Mouse (Mus musculus): ENCODE results near the gene Magea3. TPM values are rescaled to one million over a fixed set of nuclear protein-coding genes. Genes with fewer than 3 reads are reported as not detected.
"Not testable (repeated sequence)": the region's sequence is repeated elsewhere in the genome, so short reads cannot be mapped to it uniquely, and the experiment has no call there.

Gene Magea3
- polyA plus RNA-seq (2015; fragmentation: Nextera tagmentation; extraction: Ambion mirVana) = not detected in 2 replicates

DNA sequence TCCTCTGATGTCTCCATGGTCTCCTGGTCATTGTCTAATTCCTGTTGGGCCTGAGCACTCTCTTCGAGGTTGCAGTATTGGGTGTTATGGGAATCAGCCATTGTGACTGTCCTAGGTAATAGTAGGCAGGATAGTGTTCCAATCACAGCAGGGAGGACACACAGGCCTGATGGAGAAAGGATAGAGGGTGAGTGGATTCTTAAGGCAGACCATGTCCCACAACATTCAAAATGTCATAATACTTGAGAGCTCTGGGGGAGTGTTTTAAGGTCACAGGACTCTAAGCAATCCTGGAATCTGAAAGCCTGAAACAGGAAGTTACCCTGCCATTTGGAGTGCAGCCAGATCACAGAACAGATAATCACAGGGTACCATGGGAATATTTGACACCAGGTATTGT lies at the start of gene Magea3:
TSS of gene Magea3 (minus strand) at position 101 of the 400 bp plus-strand sequence.
- WGBS = 30% methylated on average over 1 of the region's 1 CpGs
- not testable (repeated sequence) for H3K9me3 ChIP-seq (replicated peaks; ENCODE audit: control insufficient read depth, low read length); H3K4me3 ChIP-seq (replicated peaks; ENCODE audit: low read length); ATAC-seq (ENCODE audit: insufficient read depth, low FRiP score); H3K27ac ChIP-seq (ENCODE audit: low read length); H3K4me1 ChIP-seq (ENCODE audit: control insufficient read depth, insufficient read depth, low read length); H3K4me2 ChIP-seq (ENCODE audit: low read depth, low read length); H3K36me3 ChIP-seq (ENCODE audit: control insufficient read depth, insufficient read depth, low read length); H3K27me3 ChIP-seq (ENCODE audit: control insufficient read depth, insufficient read depth, low read length); H3K9ac ChIP-seq (ENCODE audit: low read length)

DNA sequence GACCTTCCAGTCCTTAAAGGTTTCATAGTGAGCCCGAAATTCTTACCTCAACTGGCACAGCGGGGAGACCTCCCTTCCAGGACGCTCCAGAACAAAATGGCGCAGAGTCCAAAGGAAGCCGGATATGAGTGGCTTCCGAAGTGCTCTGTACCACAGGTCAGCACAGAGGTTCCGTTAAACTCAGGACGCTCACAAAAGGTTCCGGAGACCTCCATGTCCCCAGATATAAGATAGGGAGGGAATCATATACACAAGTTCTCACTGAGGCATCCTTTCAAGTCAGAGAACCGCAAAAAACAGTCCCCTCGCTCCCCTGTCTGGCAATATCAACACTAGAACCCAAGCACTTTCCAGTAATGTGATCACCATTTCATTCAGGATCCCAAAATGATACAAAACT lies 46.4 kb upstream of the Magea3 start, which contains the start of gene Magea8:
TSS of gene Magea8 (minus strand) at position 101 of the 400 bp plus-strand sequence.
- not testable (repeated sequence) for H3K4me1 ChIP-seq (ENCODE audit: control insufficient read depth, insufficient read depth, low read length); H3K9ac ChIP-seq (ENCODE audit: low read length); H3K36me3 ChIP-seq (ENCODE audit: control insufficient read depth, insufficient read depth, low read length); H3K4me2 ChIP-seq (ENCODE audit: low read depth, low read length); H3K27me3 ChIP-seq (ENCODE audit: control insufficient read depth, insufficient read depth, low read length); ATAC-seq (ENCODE audit: insufficient read depth, low FRiP score); H3K9me3 ChIP-seq (replicated peaks; ENCODE audit: control insufficient read depth, low read length); H3K27ac ChIP-seq (ENCODE audit: low read length); H3K4me3 ChIP-seq (replicated peaks; ENCODE audit: low read length)
- WGBS = 88% methylated on average over 9 of the region's 11 CpGs

DNA sequence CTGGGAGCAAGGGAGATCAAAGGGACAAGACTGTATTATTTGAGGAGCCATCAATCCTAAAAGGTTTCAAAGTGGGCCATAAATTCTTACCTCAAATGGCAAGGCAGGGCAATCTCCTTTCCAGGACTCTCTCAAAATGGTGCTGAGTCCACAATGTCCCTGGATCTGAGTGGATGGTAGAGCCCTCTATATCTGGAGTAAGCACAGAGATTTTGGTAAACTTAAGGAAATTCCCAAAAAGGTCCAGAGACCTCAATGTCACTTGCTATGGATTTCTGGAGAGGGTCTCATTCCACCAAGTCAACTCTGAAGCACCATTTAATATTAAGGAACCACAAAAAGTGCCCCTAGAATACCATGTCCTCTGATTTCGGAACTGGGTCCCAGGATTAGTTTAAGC lies 13.4 kb downstream of the Magea3 start, which contains the start of gene Magea6:
TSS of gene Magea6 (minus strand) at position 101 of the 400 bp plus-strand sequence.
- not testable (repeated sequence) for H3K9me3 ChIP-seq (replicated peaks; ENCODE audit: control insufficient read depth, low read length); H3K27ac ChIP-seq (ENCODE audit: low read length); H3K4me2 ChIP-seq (ENCODE audit: low read depth, low read length); H3K36me3 ChIP-seq (ENCODE audit: control insufficient read depth, insufficient read depth, low read length); H3K27me3 ChIP-seq (ENCODE audit: control insufficient read depth, insufficient read depth, low read length); H3K9ac ChIP-seq (ENCODE audit: low read length); H3K4me1 ChIP-seq (ENCODE audit: control insufficient read depth, insufficient read depth, low read length); H3K4me3 ChIP-seq (replicated peaks; ENCODE audit: low read length); ATAC-seq (ENCODE audit: insufficient read depth, low FRiP score)
- WGBS = 50% methylated on average over 1 of the region's 1 CpGs

Other genes with a start within 250 kb of the Magea3 start
- gene Cldn34b1, start 59.2 kb downstream of the Magea3 start, polyA plus RNA-seq (2015; fragmentation: Nextera tagmentation; extraction: Ambion mirVana) = not detected in 2 replicates
- not detected in 2 replicates for gene Magea6, start 13.5 kb downstream of the Magea3 start, polyA plus RNA-seq (2015; fragmentation: Nextera tagmentation; extraction: Ambion mirVana)
- gene Magea8, start 46.3 kb upstream of the Magea3 start, polyA plus RNA-seq (2015; fragmentation: Nextera tagmentation; extraction: Ambion mirVana) = not detected in 2 replicates
- gene Magea5, start 113.6 kb upstream of the Magea3 start, polyA plus RNA-seq (2015; fragmentation: Nextera tagmentation; extraction: Ambion mirVana) = not detected in 2 replicates
- gene Magea1, start 140.3 kb upstream of the Magea3 start, polyA plus RNA-seq (2015; fragmentation: Nextera tagmentation; extraction: Ambion mirVana) = not detected in 2 replicates
- gene Magea2, start 144.2 kb upstream of the Magea3 start, polyA plus RNA-seq (2015; fragmentation: Nextera tagmentation; extraction: Ambion mirVana) = not detected in 2 replicates
- not detected in 2 replicates for gene Cldn34b2, start 178.9 kb upstream of the Magea3 start, polyA plus RNA-seq (2015; fragmentation: Nextera tagmentation; extraction: Ambion mirVana)